Mouse (Mus musculus): ENCODE data around the gene Pphln1.

Gene Pphln1

DNA sequence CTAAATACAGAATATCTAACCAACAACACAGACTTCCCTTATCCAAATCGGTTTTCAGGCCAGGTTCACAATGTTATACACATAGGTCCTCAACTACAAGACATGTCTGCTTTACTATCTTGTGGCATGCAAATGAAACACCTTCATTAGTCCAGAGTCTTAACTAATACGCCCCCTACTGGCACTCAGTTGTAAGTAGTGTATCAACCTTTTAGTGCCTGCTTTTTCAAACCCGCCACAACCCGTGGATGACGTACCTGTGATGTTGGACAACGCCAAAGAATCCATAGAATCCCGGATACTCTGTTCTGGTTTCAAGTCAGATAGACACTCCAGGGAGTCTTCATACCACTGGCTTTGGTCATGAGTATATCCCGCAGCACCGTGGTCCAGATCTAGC lies 104.6 kb downstream of the Pphln1 start:
- DNase-seq (ENCODE audit: low read depth, low spot score): peak; percentile 75

GRCm38 (mm10) chr15:93503201-93503745 lies 105.1 kb downstream of the Pphln1 start:
- peak; percentile 68 for DNase-seq (ENCODE audit: low read depth, low spot score)

- DNase-seq (ENCODE audit: low read depth, low spot score): no peak
These were observed 106.7 kb downstream of the Pphln1 start for GRCm38 (mm10) chr15:93504808-93505207.

GRCm38 (mm10) chr15:93510690-93511336 lies 112.7 kb downstream of the Pphln1 start:
- no peak for DNase-seq (ENCODE audit: low read depth, low spot score)

DNA sequence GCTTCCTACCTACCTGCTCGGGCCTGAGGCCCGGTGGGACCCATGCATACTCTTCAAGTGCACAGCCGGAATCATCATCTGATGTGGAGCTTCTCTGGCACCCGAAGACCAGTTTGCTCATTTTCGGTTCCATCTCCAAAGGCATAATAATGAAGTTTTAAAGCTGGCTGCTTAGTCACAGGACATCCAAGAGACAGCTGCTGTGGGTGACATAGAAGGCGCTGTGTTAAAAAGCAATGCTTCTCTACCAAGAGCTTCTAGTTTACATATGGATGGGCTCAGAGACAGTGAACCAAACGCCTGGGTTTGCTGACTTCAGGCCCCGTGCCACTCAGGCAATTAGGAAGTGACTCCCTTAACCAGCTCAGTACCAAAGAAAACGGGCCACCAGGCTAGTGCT lies 114.3 kb downstream of the Pphln1 start:
- no peak for DNase-seq (ENCODE audit: low read depth, low spot score)

DNA sequence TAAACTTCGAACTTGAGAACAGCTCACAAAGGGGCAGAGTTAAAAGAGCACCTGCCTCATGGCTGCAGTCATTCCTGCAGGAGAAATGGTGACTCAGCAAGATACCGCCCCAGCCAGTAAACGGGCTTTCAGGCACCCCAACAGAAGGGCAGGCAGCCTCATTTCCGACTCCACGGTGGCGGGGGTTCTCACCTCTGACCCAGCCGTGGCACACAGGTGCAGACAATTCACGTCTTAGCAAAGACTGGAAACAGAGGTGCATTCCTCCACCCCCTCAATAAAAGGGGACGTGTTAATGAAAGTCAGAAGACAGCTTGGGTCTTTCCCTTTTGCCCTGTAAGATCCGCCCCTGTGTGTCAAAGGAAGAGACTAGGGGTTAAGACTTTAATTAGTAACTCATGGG lies 115.8 kb downstream of the Pphln1 start:
- no peak for DNase-seq (ENCODE audit: low read depth, low spot score)

GRCm38 (mm10) chr15:93515316-93515715 lies 117.2 kb downstream of the Pphln1 start:
- no peak for DNase-seq (ENCODE audit: low read depth, low spot score)

- no peak for DNase-seq (ENCODE audit: low read depth, low spot score)
These were observed 118.9 kb downstream of the Pphln1 start for GRCm38 (mm10) chr15:93517022-93517565.

DNA sequence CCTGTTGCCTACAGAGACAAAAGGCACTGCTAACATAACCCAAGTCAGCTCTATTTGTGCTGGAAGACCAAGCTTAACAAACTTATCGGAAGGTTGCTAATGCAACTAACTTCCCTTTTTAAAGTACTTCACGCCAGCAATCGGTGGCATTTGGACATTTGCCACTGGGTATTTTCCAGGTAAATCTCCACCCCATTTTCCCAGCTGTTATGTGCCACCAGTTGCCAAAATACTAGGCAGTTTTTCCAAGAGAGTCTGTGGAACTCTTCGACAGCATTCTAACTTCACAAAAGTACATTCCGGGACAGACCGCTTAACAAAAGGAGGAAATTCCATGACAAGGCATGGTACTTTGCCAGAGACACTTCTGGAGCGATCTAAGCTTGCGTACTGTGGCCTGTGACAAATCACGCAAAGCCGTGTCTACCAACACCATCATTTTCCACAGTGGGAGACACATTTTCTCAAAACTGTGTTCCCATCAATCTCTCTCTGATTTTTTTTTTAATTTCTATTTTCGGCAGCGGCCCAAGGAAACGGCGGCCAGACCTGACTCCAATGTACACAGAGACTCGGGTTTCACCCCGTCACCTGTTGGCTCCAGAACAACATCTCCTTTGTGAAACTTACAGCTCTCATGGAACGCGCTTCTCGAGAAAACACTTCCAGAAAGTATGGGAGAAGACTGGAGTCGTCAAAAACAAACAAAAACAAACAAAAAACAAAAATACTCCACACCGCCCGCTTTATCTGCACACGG lies 120.2 kb downstream of the Pphln1 start:
- DNase-seq (ENCODE audit: low read depth, low spot score): no peak

DNA sequence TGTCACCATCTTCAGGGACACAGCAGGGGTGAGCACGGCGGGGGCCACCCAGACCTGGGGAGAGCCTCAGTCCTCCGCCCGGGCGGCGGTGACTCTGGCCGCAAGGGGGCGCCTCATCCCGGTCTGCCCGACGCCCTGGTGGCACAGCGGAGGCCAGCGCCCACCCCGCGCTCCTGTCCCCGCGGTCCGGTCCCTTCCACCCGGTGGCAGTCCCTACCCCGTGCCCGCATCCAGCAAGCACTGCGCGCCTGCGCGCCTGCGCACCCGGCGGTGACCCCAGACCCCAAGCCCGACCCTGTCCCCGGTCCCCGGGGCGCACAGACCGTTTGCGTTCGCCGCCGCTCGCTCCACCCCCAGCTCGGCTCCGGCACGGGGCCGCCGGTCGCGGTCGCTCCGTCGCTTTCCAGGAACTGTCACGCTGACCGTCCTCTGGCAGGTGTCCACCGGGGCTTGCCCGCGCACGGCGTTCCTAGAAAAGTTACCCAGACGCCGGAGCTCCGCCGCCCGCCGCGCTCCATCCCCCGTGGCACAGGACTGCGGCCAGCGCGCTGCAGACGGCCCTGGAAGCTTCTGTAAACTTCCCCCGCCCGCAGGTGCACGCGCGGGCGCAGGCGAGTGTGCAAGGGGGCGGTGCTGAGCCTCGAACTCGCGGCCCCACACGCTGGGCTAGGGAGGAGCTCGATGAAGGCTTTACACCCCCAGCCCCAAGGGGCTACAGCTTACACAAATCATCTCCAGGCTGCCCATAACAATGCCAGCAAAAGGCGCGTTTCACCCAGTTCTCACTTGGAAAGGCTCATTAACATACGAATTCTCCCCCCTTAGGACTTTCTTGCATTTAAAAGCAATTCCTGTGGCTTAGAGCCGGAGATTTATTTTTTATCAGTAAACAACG lies 121.0 kb downstream of the Pphln1 start:
- peak; percentile 89 for DNase-seq (ENCODE audit: low read depth, low spot score)

- DNase-seq (ENCODE audit: low read depth, low spot score): no peak
These were observed 122.0 kb downstream of the Pphln1 start for GRCm38 (mm10) chr15:93519836-93520826.

DNA sequence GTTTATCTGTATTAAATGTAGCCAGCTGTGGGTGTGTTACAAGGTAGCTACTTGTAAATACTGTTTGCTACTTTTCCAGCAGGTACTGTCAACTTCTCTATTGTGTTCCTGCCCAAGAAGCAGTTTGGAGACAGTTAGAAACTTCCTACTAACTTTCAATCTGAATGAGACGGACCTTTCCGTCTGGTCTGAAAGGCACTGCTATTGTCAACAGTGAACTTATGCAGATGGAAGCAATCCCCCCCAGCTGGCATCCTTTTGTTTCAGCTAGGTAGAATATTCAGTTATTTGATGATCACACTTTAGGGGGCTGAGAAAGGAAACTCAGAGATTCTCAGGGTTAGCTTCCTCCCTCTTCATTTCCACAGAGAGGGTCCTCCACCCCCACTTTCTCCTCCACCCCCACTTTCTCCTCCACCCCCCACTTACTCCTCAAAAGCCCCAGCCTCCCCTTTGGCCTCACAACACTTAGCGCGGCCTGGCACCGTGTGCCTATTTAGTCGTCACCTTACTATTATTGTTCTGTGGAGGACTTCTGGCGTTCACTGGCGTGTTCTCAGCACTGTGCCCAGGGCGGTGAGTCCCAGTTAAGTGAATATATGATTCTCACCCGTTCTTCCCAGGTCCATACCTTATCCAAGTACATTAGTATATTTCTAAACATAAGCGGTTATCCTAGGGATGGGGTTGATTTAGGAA lies 123.1 kb downstream of the Pphln1 start:
- peak; percentile 98 for DNase-seq (ENCODE audit: low read depth, low spot score)

GRCm38 (mm10) chr15:93521787-93522180 lies 123.6 kb downstream of the Pphln1 start:
- no peak for DNase-seq (ENCODE audit: low read depth, low spot score)

DNA sequence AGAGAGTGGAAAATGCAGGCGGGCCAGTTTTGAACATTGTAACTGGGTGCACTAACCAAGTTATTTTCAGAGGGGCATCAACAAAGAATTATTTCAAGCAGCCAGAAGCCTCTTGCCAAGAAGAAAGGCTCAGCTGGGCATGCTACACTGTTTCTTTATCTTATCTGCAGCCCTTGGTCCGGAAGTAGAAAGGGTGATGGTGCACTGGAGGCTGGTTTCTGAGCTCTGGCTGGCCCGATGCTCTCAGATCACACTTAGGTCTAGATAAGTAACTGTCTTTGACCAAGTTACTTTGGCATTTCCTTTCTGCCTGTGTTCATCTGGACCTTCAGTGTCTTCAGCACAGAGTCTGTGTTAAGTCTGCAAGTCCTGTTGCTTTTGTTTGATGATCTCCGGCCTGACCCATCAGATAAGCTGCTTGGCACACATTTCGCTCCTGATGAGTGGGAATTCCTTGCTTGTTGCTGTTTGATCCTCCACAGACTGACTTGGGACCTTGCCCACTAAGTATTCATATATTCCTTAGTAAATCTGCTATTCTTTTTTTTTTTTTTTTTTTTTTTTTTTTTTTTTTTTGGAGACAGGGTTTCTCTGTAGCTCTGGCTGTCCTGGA lies 127.3 kb downstream of the Pphln1 start:
- DNase-seq (ENCODE audit: low read depth, low spot score): no peak

DNA sequence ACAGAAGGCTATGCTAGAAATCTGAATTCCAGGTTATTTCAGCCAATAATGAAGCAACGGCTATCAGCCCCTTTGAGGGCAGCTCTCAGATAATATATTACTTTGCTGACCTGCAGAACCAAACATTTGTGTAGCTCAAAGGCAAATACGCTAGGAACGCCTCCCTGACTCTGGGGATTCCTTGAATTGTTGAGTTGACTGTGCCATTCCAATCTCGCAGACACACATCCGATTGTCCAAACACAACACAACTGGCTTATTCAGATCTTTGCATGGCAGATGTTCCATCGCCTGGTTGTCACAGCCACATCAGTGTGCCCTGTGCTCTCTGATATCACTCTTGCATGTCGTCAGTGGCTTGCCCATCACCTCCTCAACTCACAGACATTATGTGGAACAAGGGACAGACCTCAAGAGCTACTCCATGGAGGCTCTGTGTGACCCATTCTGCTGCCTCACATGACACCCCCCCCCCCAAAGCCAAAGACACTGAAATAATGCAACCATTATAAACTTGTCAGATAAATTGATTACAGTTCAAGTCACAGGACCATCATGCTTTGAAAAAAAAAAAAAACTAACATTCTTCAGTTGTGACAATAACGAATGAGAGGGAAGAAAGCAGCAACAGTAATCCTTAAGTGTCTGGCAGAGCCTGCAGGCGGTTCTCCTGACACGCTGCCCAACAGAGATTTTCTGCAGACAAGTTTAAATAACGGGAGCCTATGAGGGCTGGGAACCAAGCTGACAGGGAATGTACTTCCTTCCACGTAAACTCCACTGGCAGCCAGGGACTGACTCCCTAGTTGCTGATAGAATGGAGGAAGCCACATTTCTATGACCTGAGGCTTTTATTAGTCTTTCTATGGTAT lies 131.9 kb downstream of the Pphln1 start:
- DNase-seq (ENCODE audit: low read depth, low spot score): no peak

DNA sequence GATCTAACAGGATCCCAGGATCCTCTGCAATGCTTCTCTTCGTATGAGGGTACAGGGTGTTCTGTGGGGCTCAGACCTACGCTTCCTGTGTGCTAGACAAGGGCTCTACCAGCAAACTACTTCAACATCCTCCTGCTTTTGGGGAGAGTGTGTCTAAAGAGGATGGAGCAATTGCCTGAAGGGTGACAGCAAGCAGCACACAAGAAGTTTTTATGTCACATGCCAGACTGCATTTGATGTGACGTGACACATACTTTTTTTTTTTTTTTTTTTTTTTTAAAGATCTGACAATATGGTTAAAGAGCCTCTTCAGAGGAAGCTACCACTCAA lies 132.5 kb downstream of the Pphln1 start:
- DNase-seq (ENCODE audit: low read depth, low spot score): no peak

DNA sequence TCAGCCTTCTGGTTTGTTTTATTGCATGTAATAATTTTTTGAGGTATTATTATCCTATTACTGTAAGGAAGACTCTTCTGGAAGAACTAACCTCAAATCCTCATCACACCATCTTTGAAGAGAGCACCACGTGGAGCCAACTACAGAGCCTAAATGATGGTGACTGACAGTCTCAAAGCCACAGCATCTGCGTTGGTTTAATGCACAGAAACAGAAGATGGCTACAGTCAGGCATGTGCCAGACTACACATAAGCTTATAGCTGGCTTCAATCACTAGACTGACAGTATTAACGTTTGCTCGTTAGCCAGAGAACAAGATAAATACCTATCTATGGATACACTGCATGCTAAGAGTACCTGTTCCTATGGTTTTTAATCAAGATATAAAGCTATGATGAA lies 138.0 kb downstream of the Pphln1 start:
- DNase-seq (ENCODE audit: low read depth, low spot score): no peak

DNA sequence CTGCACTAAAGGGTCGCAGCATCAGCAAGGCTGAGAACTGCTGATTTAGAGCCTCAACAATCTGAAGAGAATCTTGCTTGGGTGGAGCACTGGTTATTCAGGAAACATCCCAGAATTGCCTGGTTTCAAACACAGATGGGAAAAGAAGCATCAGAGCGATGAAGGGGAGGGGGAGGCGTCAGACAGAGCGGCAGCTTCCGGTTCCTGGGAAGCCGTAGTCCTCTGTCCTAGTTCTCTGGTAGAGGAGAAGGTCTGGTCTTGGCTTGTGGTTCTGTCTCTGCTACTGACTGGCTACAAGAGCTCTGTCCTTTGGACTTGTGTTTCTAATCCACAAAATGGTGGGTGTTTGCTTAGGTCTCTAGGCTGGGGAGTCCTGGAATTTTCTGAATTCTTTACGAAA lies 139.6 kb downstream of the Pphln1 start:
- DNase-seq (ENCODE audit: low read depth, low spot score): no peak
